Mouse (Mus musculus) MEL (cell line): ENCODE data around the gene Dync1h1. TPM values are rescaled to one million over a fixed set of nuclear protein-coding genes. Genes with fewer than 3 reads are reported as not detected.

ENCODE experiments used
- DNase-seq: peaks from one replicate; pipeline ENCODE4 v3.0.0; 2011; ENCODE audit warnings: low read depth, low spot score
- H3K27ac ChIP-seq: 2 replicates; pipeline ENCODE4 v1.5.1; 2012; ENCODE audit warnings: low read depth, mild to moderate bottlenecking, control low read depth, low read length, moderate library complexity; ENCODE audit not compliant: control insufficient read depth
- H3K27me3 ChIP-seq, 2 experiments: fragments of 150-350 bp in 1 of 2; sonication (generic) in 1 of 2; 2 replicates each; pipeline ENCODE4 v1.6.1; 2012; ENCODE audit warnings: low read length in 2 of 2, mild to moderate bottlenecking in 2 of 2, improper control_type of control experiment in 1 of 2, moderate library complexity in 1 of 2; ENCODE audit not compliant: insufficient read depth in 2 of 2, control insufficient read depth in 1 of 2
- H3K36me3 ChIP-seq, 2 experiments: 2 replicates each; pipeline ENCODE4 v1.6.1; 2012 to 2014; ENCODE audit warnings: low read length in 2 of 2, improper control_type of control experiment in 1 of 2, inconsistent platforms in 1 of 2, mild to moderate bottlenecking in 1 of 2; ENCODE audit not compliant: insufficient read depth in 2 of 2, control insufficient read depth in 1 of 2
- H3K4me1 ChIP-seq, 2 experiments: fragments of 150-350 bp in 1 of 2; sonication (generic) in 1 of 2; 2 replicates each; pipeline ENCODE4 v1.6.1; 2012; ENCODE audit warnings: low read length in 2 of 2, improper control_type of control experiment in 1 of 2, mild to moderate bottlenecking in 1 of 2; ENCODE audit not compliant: insufficient read depth in 2 of 2, control insufficient read depth in 1 of 2
- H3K4me3 ChIP-seq, 2 experiments: fragments of 150-350 bp in 1 of 2; sonication (generic) in 1 of 2; 2 replicates each; pipeline ENCODE4 v1.5.1; 2012; ENCODE audit warnings: low read depth in 2 of 2, low read length in 2 of 2, mild to moderate bottlenecking in 2 of 2, moderate library complexity in 2 of 2, control low read depth in 1 of 2, improper control_type of control experiment in 1 of 2; ENCODE audit not compliant: control insufficient read depth in 1 of 2, insufficient read depth in 1 of 2
- H3K79me2 ChIP-seq: 2 replicates; pipeline ENCODE4 v1.6.1; 2012; ENCODE audit warnings: mild to moderate bottlenecking, low read length, moderate library complexity; ENCODE audit not compliant: control insufficient read depth, poor library complexity, insufficient read depth
- H3K9ac ChIP-seq: 2 replicates; pipeline ENCODE4 v1.6.1; 2012; ENCODE audit warnings: low read depth, mild to moderate bottlenecking, control low read depth, low read length, moderate library complexity; ENCODE audit not compliant: control insufficient read depth, poor library complexity, severe bottlenecking
- H3K9me3 ChIP-seq: fragments of 150-350 bp; sonication (generic); replicated peaks from 2 replicates; pipeline ENCODE4 v1.6.1; 2012; ENCODE audit warnings: mild to moderate bottlenecking, low read length, improper control_type of control experiment, moderate library complexity; ENCODE audit not compliant: insufficient read depth
- CTCF ChIP-seq, 3 experiments: IDR thresholded peaks in 2 of 3; conservative IDR thresholded peaks in 1 of 3; 2 replicates each; pipeline ENCODE4 v1.5.1; 2011 to 2012; ENCODE audit warnings: low read length in 3 of 3, low read depth in 2 of 3, mild to moderate bottlenecking in 2 of 3, improper control_type of control experiment in 1 of 3, inconsistent platforms in 1 of 3, mixed read lengths in 1 of 3, moderate library complexity in 1 of 3; ENCODE audit not compliant: control insufficient read depth in 1 of 3, insufficient read depth in 1 of 3, poor library complexity in 1 of 3, severe bottlenecking in 1 of 3
- E2F4 ChIP-seq: IDR thresholded peaks from 2 replicates; pipeline ENCODE4 v1.6.1; 2011; ENCODE audit warnings: low read depth, low read length, improper control_type of control experiment, borderline replicate concordance
- ETS1 ChIP-seq: IDR thresholded peaks from 2 replicates; pipeline ENCODE4 v1.6.1; 2012; ENCODE audit warnings: low read depth, mild to moderate bottlenecking, inconsistent platforms, low read length, improper control_type of control experiment, moderate library complexity
- GABPA ChIP-seq: IDR thresholded peaks from 2 replicates; pipeline ENCODE4 v1.6.1; 2012; ENCODE audit warnings: low read depth, mild to moderate bottlenecking, inconsistent platforms, low read length, improper control_type of control experiment, moderate library complexity
- GATA1 ChIP-seq: IDR thresholded peaks from 2 replicates; pipeline ENCODE4 v1.6.1; 2011; ENCODE audit warnings: low read depth, low read length, improper control_type of control experiment
- JUND ChIP-seq: IDR thresholded peaks from 2 replicates; pipeline ENCODE4 v1.6.1; 2011; ENCODE audit warnings: low read depth, mild to moderate bottlenecking, improper control_type of control experiment, low read length
- MAZ ChIP-seq: IDR thresholded peaks from 2 replicates; pipeline ENCODE4 v1.6.1; 2012; ENCODE audit warnings: low read depth, mild to moderate bottlenecking, inconsistent platforms, low read length, improper control_type of control experiment
- MYC ChIP-seq: IDR thresholded peaks from 2 replicates; pipeline ENCODE4 v1.6.1; 2011; ENCODE audit warnings: low read depth, mild to moderate bottlenecking, low read length, improper control_type of control experiment, moderate library complexity
- NELFE ChIP-seq: IDR thresholded peaks from 2 replicates; pipeline ENCODE4 v1.6.1; 2011; ENCODE audit warnings: low read depth, low read length, improper control_type of control experiment
- POLR2AphosphoS2 ChIP-seq: IDR thresholded peaks from 2 replicates; pipeline ENCODE4 v1.6.1; 2011; ENCODE audit warnings: low read length, improper control_type of control experiment
- RAD21 ChIP-seq: IDR thresholded peaks from 2 replicates; pipeline ENCODE4 v1.6.1; 2011; ENCODE audit warnings: mild to moderate bottlenecking, low read depth, low read length, improper control_type of control experiment
- SIN3A ChIP-seq: IDR thresholded peaks from 2 replicates; pipeline ENCODE4 v1.6.1; 2012; ENCODE audit warnings: low read length, improper control_type of control experiment, inconsistent platforms
- USF2 ChIP-seq, 2 experiments: IDR thresholded peaks; 2 replicates each; pipeline ENCODE4 v1.6.1; 2011 to 2012; ENCODE audit warnings: improper control_type of control experiment in 2 of 2, low read length in 2 of 2, borderline replicate concordance in 1 of 2, inconsistent platforms in 1 of 2, low read depth in 1 of 2, mild to moderate bottlenecking in 1 of 2; ENCODE audit not compliant: insufficient read depth in 1 of 2
- ZMIZ1 ChIP-seq: IDR thresholded peaks from 2 replicates; pipeline ENCODE4 v1.6.1; 2012; ENCODE audit warnings: low read depth, mild to moderate bottlenecking, inconsistent platforms, low read length, improper control_type of control experiment, moderate library complexity
- ZNF384 ChIP-seq: IDR thresholded peaks from 2 replicates; pipeline ENCODE4 v1.6.1; 2012; ENCODE audit warnings: low read depth, mild to moderate bottlenecking, inconsistent platforms, low read length, improper control_type of control experiment
- polyA plus RNA-seq, 2 experiments: library from polyadenylated mRNA; stranded (reverse) in 1 of 2; unstranded in 1 of 2; fragments of >175 nt in 1 of 2; fragments of >200 nt in 1 of 2; gene quantifications; 2 replicates each; pipeline versions ENCODE4 v1.2.1 to v1.2.4; 2012; ENCODE audit warnings: low replicate concordance in 2 of 2, low read depth in 1 of 2; ENCODE audit not compliant: insufficient read length in 2 of 2, insufficient read depth in 1 of 2, missing spikeins in 1 of 2
- total RNA-seq: library from RNA; depleted of rRNA; stranded (reverse); fragments of 300-350 nt; gene quantifications from 2 replicates; pipeline ENCODE4 v1.2.3, GENCODE M21; 2012

Gene Dync1h1
- total and polyA plus RNA-seq, 3 experiments = 98.2 to 230 (median 157) TPM

DNA sequence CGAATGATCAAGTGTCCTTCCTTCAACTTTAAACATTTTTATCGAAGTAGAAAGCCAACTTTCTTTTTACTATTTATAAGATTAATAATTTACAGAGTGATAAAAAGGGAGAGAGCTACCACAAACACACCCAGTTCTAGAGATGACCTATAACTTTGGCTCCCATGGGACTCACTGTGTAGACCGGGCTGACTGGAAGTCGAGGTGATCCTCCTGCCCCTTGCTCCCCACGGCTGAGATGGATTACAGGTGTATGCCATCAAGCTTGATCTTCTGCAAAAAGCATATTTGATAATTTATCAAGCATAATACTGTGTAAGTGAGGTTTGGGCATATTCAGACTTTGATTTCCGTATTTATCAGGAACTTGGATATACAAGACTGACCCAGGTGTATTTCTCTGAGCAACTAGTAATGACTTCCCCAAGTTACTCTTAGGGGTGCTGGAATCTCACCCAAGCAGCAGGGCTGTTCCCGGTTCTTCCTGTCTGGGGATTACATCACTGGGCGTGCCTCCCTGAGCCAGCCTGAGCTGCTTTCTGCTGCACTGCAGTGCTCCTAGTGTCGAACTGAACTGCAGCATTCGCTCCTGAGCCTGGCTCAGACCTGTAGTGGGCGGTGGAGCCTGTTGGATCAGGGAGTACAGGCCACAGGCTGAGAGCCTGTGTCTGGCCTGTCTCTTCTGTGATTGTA is 7.4 kb downstream of the Dync1h1 start:
- TF ChIP-seq ETS1 (0 out of 2 replicates have a peak, but pooled peaks have one; percentile 13), USF2 (IDR thresholded peaks at IDR 0.05; ENCODE audit: borderline replicate concordance in 1 of 2, insufficient read depth in 1 of 2, low read depth in 1 of 2, low read length in 2 of 2) (no peak)
- Histone ChIP-seq H3K9ac (no peak overlapping the region), H3K4me1 (peaks cover 2 to 6% of the 10 kb centered on the region in 2 experiments; a peak in 3 of 4 replicates), H3K36me3 (peaks cover 4 to 8% of the 10 kb centered on the region in 2 experiments), H3K9me3 (no peaks in the 10 kb centered on the region), H3K79me2 (peaks cover 46% of the 10 kb centered on the region), H3K27me3 (no peaks in the 10 kb centered on the region), H3K4me3 (no peak overlapping the region), H3K27ac (no peak overlapping the region)
- peak; percentile 43 for DNase-seq

DNA sequence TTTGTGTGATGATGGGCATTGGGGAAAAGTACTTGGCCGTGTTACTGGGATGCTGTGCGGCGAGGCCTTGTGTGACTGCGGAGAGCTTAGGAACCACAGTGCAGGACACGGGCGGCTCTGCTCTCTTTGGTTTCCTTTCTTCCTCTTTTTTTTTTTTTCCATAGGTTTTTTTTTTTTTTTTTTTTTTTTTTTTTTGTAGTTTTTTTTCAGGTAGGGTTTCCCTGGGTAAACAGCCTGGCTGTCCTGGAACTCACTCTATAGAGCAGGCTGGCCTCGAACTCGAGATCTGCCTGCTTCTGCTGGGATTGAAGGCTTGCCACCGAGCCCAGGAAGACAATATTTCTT is 7.9 kb downstream of the Dync1h1 start:
- Histone ChIP-seq H3K9ac (no peak overlapping the region), H3K79me2 (peaks cover 42% of the 10 kb centered on the region), H3K27me3 (no peaks in the 10 kb centered on the region), H3K4me1 (peaks cover 2 to 6% of the 10 kb centered on the region in 2 experiments; a peak in 3 of 4 replicates), H3K36me3 (peaks cover 4 to 8% of the 10 kb centered on the region in 2 experiments), H3K9me3 (no peaks in the 10 kb centered on the region), H3K4me3 (no peak overlapping the region), H3K27ac (no peak overlapping the region)
- DNase-seq = no peak
- TF ChIP-seq ZNF384 = peak; percentile 71
- TF ChIP-seq GABPA = no peak

GRCm38 (mm10) chr12:110610713-110611112 is 9.5 kb downstream of the Dync1h1 start:
- peaks cover 31% of the 10 kb centered on the region for H3K79me2 ChIP-seq
- H3K27ac ChIP-seq = no peak overlapping the region
- no peak overlapping the region for H3K9ac ChIP-seq
- no peaks in the 10 kb centered on the region for H3K9me3 ChIP-seq
- H3K27me3 ChIP-seq = no peaks in the 10 kb centered on the region
- peaks cover 2 to 6% of the 10 kb centered on the region in 2 experiments; a peak in 3 of 4 replicates for H3K4me1 ChIP-seq
- peaks cover 6 to 8% of the 10 kb centered on the region in 2 experiments for H3K36me3 ChIP-seq
- no peak for TF ChIP-seq RAD21
- no peak for TF ChIP-seq NELFE
- no peak for TF ChIP-seq E2F4
- TF ChIP-seq POLR2AphosphoS2 = no peak
- TF ChIP-seq CTCF (IDR thresholded peaks at IDR 0.05 in 2 of 3, conservative IDR thresholded peaks at IDR 0.05 in 1 of 3; ENCODE audit: control insufficient read depth in 1 of 3, insufficient read depth in 1 of 3, low read depth in 2 of 3, low read length in 3 of 3, poor library complexity in 1 of 3, severe bottlenecking in 1 of 3) = no peak
- TF ChIP-seq MYC = no peak
- no peak for TF ChIP-seq ZMIZ1
- no peak for TF ChIP-seq MAZ
- no peak for TF ChIP-seq GATA1
- no peak for TF ChIP-seq JUND
- TF ChIP-seq SIN3A = no peak
- H3K4me3 ChIP-seq = no peak overlapping the region
- no peak for DNase-seq
